Mouse (Mus musculus): ENCODE results near the gene Pdzrn3. TPM values are rescaled to one million over a fixed set of nuclear protein-coding genes. Genes with fewer than 3 reads are reported as not detected.

The Pdzrn3 gene
- polyA plus RNA-seq, 1 experiment from 2014 or later: 20.2 TPM

DNA sequence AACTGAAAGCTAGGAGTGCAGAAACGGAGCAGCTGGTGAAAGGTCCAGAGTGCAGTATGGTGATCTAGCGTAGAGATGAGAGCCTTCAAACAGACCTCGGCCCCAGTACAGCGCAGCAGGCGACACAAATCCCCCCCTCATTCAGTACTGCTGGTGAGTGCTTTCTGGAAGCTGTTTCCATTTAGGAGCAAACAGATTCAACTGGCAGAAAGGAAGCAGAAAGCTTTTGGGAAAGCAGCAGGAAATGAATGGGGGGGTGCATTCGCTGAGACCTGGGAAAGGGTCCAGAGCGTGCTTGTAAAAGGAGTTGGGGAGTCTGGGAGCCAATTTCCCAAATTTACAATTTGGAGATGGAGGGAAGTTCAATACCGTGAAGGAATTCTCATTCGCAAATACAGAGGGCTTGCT, 96.9 kb downstream of the Pdzrn3 start:
- no peaks in the 10 kb centered on the region for H3K36me3 ChIP-seq (replicated peaks)
- no peak overlapping the region for H3K9ac ChIP-seq
- H3K27me3 ChIP-seq (replicated peaks): no peaks in the 10 kb centered on the region
- 0 out of 2 replicates have a peak overlapping the region, but pooled peaks have one; percentile 19 for H3K4me2 ChIP-seq
- H3K4me1 ChIP-seq: peaks cover 19% of the 10 kb centered on the region
- WGBS: 12% methylated on average over 9 of the region's 9 CpGs
- H3K9me3 ChIP-seq: no peaks in the 10 kb centered on the region
- H3K27ac ChIP-seq: no peak overlapping the region
- no peak overlapping the region for H3K4me3 ChIP-seq
- ATAC-seq (replicated peaks): peak; percentile 61; the same call in 1 of the 2 replicates

- Histone ChIP-seq H3K9ac (no peak overlapping the region), H3K4me2 (no peak overlapping the region), H3K9me3 (no peaks in the 10 kb centered on the region), H3K4me3 (no peak overlapping the region), H3K27me3 (replicated peaks) (no peaks in the 10 kb centered on the region), H3K36me3 (replicated peaks) (no peaks in the 10 kb centered on the region), H3K4me1 (peaks cover 19% of the 10 kb centered on the region), H3K27ac (no peak overlapping the region)
- 71% methylated on average over 13 of the region's 13 CpGs for WGBS
- no peak for ATAC-seq (replicated peaks)
These were observed 99.3 kb downstream of the Pdzrn3 start for GRCm38 (mm10) chr6:101278286-101278932.

DNA sequence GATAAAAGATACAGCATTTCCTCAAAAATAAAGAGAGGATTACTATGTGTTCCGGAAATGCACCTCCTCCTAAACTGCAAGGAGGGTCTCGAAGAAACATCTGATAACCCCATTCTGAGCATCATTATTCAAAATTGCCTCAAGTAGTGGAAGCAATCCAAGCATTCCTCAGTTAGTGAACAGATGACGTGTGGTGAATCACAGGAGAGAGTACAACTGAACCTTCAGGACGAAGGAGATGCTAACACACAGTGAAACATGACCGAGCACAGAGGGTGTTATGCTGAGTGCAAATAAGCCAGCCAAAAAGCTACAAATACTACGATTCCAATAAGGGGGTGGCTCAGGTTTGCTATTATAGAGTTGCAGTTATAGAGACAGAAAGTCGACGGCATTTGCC, 101.4 kb downstream of the Pdzrn3 start:
- Histone ChIP-seq H3K9ac (no peak overlapping the region), H3K4me3 (no peak overlapping the region), H3K9me3 (no peaks in the 10 kb centered on the region), H3K27ac (no peak overlapping the region), H3K4me1 (peaks cover 9% of the 10 kb centered on the region; the same call in 1 of the 2 replicates), H3K36me3 (replicated peaks) (no peaks in the 10 kb centered on the region), H3K27me3 (replicated peaks) (peaks cover 6% of the 10 kb centered on the region; the same call in 1 of the 2 replicates), H3K4me2 (no peak overlapping the region)
- 80% methylated on average over 8 of the region's 8 CpGs for WGBS
- ATAC-seq (replicated peaks): no peak

DNA sequence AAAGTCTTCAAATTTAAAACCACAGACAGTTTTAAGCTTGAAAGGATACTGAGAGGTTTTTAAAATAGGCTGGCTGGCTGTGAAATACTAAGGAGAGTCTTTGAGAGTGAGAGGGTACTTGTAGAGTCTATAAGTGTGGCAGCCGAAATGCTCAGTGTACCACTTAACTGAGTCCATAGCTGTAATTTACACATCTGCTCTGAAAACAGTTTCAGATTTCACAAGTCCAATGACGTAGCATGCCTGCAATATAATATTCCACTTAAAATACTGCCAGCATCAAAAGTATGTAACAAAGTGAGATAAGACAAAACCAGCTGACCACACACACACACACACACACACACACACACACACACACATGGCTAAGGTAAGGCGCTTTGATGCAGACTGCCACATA, 101.9 kb downstream of the Pdzrn3 start:
- Histone ChIP-seq H3K27me3 (replicated peaks) (peaks cover 11% of the 10 kb centered on the region; the same call in 1 of the 2 replicates), H3K4me1 (peaks cover 6% of the 10 kb centered on the region; the same call in 1 of the 2 replicates), H3K9me3 (no peaks in the 10 kb centered on the region), H3K9ac (no peak overlapping the region), H3K27ac (no peak overlapping the region), H3K36me3 (replicated peaks) (no peaks in the 10 kb centered on the region), H3K4me3 (no peak overlapping the region), H3K4me2 (no peak overlapping the region)
- 92% methylated on average over 3 of the region's 3 CpGs for WGBS
- ATAC-seq (replicated peaks): no peak

DNA sequence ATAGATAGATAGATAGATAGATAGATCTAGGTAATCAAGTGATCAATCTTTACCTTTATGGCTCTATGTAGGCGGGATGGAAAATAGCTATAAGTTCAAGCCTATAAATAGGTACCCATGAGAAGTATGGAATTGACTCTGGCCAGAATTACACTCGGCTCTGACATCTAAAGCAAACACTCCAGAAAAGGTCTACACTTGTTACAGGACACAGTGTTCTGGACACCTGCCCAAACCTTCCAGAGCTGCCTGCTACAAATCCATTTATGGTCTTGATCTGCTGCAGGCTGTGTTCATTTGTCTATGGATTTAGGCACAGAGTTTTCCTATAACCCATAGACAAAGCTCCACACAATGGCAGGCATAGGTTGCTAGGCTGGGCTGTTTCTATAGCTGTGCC, 102.9 kb downstream of the Pdzrn3 start:
- 89% methylated on average over 2 of the region's 2 CpGs for WGBS
- Histone ChIP-seq H3K9ac (no peak overlapping the region), H3K27me3 (replicated peaks) (peaks cover 17% of the 10 kb centered on the region; the same call in 1 of the 2 replicates), H3K36me3 (replicated peaks) (no peaks in the 10 kb centered on the region), H3K27ac (no peak overlapping the region), H3K4me1 (peaks cover 7% of the 10 kb centered on the region), H3K4me2 (no peak overlapping the region), H3K4me3 (no peak overlapping the region), H3K9me3 (no peaks in the 10 kb centered on the region)
- ATAC-seq (replicated peaks): no peak

- Histone ChIP-seq H3K4me2 (no peak overlapping the region), H3K36me3 (replicated peaks) (no peaks in the 10 kb centered on the region), H3K9ac (no peak overlapping the region), H3K4me1 (peaks cover 13% of the 10 kb centered on the region), H3K9me3 (no peaks in the 10 kb centered on the region), H3K4me3 (no peak overlapping the region), H3K27me3 (replicated peaks) (peaks cover 17% of the 10 kb centered on the region; the same call in 1 of the 2 replicates), H3K27ac (no peak overlapping the region)
- no peak for ATAC-seq (replicated peaks)
- 14% methylated on average over 4 of the region's 4 CpGs for WGBS
These were observed 105.4 kb downstream of the Pdzrn3 start for GRCm38 (mm10) chr6:101272256-101272655.

GRCm38 (mm10) chr6:101271378-101272135, 106.1 kb downstream of the Pdzrn3 start:
- 34% methylated on average over 15 of the region's 15 CpGs for WGBS
- no peak for ATAC-seq (replicated peaks)
- H3K27ac ChIP-seq: no peak overlapping the region

GRCm38 (mm10) chr6:101270095-101270826, 107.4 kb downstream of the Pdzrn3 start:
- no peak for ATAC-seq (replicated peaks)
- H3K27me3 ChIP-seq (replicated peaks): peaks cover 26% of the 10 kb centered on the region; the same call in 1 of the 2 replicates
- H3K4me2 ChIP-seq: no peak overlapping the region
- no peaks in the 10 kb centered on the region for H3K36me3 ChIP-seq (replicated peaks)
- peaks cover 13% of the 10 kb centered on the region for H3K4me1 ChIP-seq
- H3K9me3 ChIP-seq: no peaks in the 10 kb centered on the region
- H3K27ac ChIP-seq: no peak overlapping the region
- H3K4me3 ChIP-seq: no peak overlapping the region
- H3K9ac ChIP-seq: no peak overlapping the region
- 60% methylated on average over 7 of the region's 7 CpGs for WGBS

More at GRCm38 (mm10) chr6:101271378-101272135, 106.1 kb downstream of the Pdzrn3 start:
- no peak overlapping the region for H3K9ac ChIP-seq
- no peak overlapping the region for H3K4me3 ChIP-seq
- H3K27me3 ChIP-seq (replicated peaks): peaks cover 17% of the 10 kb centered on the region; the same call in 1 of the 2 replicates
- H3K9me3 ChIP-seq: no peaks in the 10 kb centered on the region
- peaks cover 13% of the 10 kb centered on the region for H3K4me1 ChIP-seq
- H3K36me3 ChIP-seq (replicated peaks): no peaks in the 10 kb centered on the region
- H3K4me2 ChIP-seq: no peak overlapping the region

- no peak overlapping the region for H3K4me2 ChIP-seq
- peaks cover 26% of the 10 kb centered on the region; the same call in 1 of the 2 replicates for H3K27me3 ChIP-seq (replicated peaks)
- 38% methylated on average over 10 of the region's 10 CpGs for WGBS
- H3K27ac ChIP-seq: no peak overlapping the region
- no peaks in the 10 kb centered on the region for H3K9me3 ChIP-seq
- no peaks in the 10 kb centered on the region for H3K36me3 ChIP-seq (replicated peaks)
- peaks cover 13% of the 10 kb centered on the region for H3K4me1 ChIP-seq
- H3K9ac ChIP-seq: no peak overlapping the region
- ATAC-seq (replicated peaks): no peak
- no peak overlapping the region for H3K4me3 ChIP-seq
These were observed 108.2 kb downstream of the Pdzrn3 start for GRCm38 (mm10) chr6:101269335-101270094.

GRCm38 (mm10) chr6:101268266-101268665, 109.4 kb downstream of the Pdzrn3 start:
- Histone ChIP-seq H3K4me3 (no peak overlapping the region), H3K4me2 (no peak overlapping the region), H3K27me3 (replicated peaks) (peaks cover 26% of the 10 kb centered on the region; the same call in 1 of the 2 replicates), H3K9ac (no peak overlapping the region), H3K27ac (no peak overlapping the region), H3K4me1 (peaks cover 18% of the 10 kb centered on the region), H3K9me3 (no peaks in the 10 kb centered on the region), H3K36me3 (replicated peaks) (no peaks in the 10 kb centered on the region)
- no peak for ATAC-seq (replicated peaks)
- WGBS: 24% methylated on average over 1 of the region's 1 CpGs

DNA sequence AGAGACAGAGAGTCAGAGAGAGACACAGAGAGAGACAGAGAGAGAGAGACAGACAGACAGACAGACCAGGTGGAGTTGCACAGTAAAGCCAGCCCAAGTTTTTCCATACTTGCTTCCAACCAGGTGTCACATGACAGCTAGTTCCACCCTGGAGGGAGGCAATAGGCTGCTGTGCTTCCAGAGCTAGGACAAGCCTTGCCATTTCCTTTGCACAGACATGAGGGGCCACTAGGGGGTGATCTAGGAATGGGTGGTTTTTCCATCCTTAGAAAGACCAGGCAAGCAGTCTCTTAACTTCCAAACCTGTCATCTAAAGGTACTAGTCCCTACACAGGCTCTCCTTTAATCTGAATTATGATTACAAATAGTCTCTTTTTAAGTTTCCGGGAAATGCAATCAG, 110.9 kb downstream of the Pdzrn3 start:
- no peaks in the 10 kb centered on the region for H3K36me3 ChIP-seq (replicated peaks)
- H3K27me3 ChIP-seq (replicated peaks): peaks cover 25% of the 10 kb centered on the region; the same call in 1 of the 2 replicates
- no peaks in the 10 kb centered on the region for H3K9me3 ChIP-seq
- no peak overlapping the region for H3K27ac ChIP-seq
- H3K4me3 ChIP-seq: no peak overlapping the region
- peaks cover 17% of the 10 kb centered on the region for H3K4me1 ChIP-seq
- 39% methylated on average over 1 of the region's 1 CpGs for WGBS
- H3K4me2 ChIP-seq: no peak overlapping the region
- ATAC-seq (replicated peaks): 0 out of 2 replicates have a peak, but pooled peaks have one; percentile 38
- H3K9ac ChIP-seq: no peak overlapping the region
